Mouse (Mus musculus) kidney, embryonic 16.5 days (tissue): ENCODE data around the gene Mrpl49. TPM values are rescaled to one million over a fixed set of nuclear protein-coding genes. Genes with fewer than 3 reads are reported as not detected.

ENCODE experiments used
- ATAC-seq: fragments of 200-750 bp; cut with Nextera tagmentation; 2 replicates; pipeline ENCODE4 v1.8.0; 2017; ENCODE audit warnings: moderate TSS enrichment; ENCODE audit not compliant: low FRiP score, low TSS enrichment
- H3K27ac ChIP-seq: fragments of 300-500 bp; sonication (generic); 2 replicates; pipeline ENCODE4 v1.5.1; 2014; ENCODE audit warnings: low read length
- H3K27me3 ChIP-seq: fragments of 300-500 bp; sonication (generic); 2 replicates; pipeline ENCODE4 v1.6.1; 2014; ENCODE audit warnings: low read length, control low read depth, mixed read lengths; ENCODE audit not compliant: insufficient read depth
- H3K36me3 ChIP-seq: fragments of 300-500 bp; sonication (generic); 2 replicates; pipeline ENCODE4 v1.6.1; 2014; ENCODE audit warnings: low read length, control low read depth, mixed read lengths; ENCODE audit not compliant: insufficient read depth
- H3K4me1 ChIP-seq: fragments of 300-500 bp; sonication (generic); 2 replicates; pipeline ENCODE4 v1.6.1; 2014; ENCODE audit warnings: low read length, control low read depth, mixed read lengths; ENCODE audit not compliant: insufficient read depth
- H3K4me2 ChIP-seq: fragments of 300-500 bp; sonication (generic); replicated peaks from 2 replicates; pipeline ENCODE4 v1.6.1; 2014; ENCODE audit warnings: low read depth, low read length
- H3K4me3 ChIP-seq: fragments of 300-500 bp; sonication (generic); 2 replicates; pipeline ENCODE4 v1.5.1; 2014; ENCODE audit warnings: mild to moderate bottlenecking, low read length
- H3K9ac ChIP-seq: fragments of 300-500 bp; sonication (generic); replicated peaks from 2 replicates; pipeline ENCODE4 v1.6.1; 2014; ENCODE audit warnings: low read length
- H3K9me3 ChIP-seq: fragments of 300-500 bp; sonication (generic); 2 replicates; pipeline ENCODE4 v1.6.1; 2016; ENCODE audit warnings: low read length, control low read depth
- WGBS: fragments of 180-500 bp; shearing (Covaris S2); extraction: QIAGEN DNeasy Blood & Tissue Kit; methylation state at CpG from one replicate; pipeline ENCODE4 v1.1.7; 2014; 5-methylcytosine and 5-hydroxymethylcytosine counted together
- polyA plus RNA-seq: library from polyadenylated mRNA; unstranded; fragments of >200 nt; fragmentation: Nextera tagmentation; extraction: Ambion mirVana; gene quantifications from 2 replicates; pipeline ENCODE4 v1.2.1, GENCODE M21; 2015

The Mrpl49 gene
- polyA plus RNA-seq, 1 experiment from 2014 or later, result 87.2 TPM

- peaks cover 25% of the 10 kb centered on the region for H3K4me1 ChIP-seq
- H3K27ac ChIP-seq, result peak within 1 kb of the TSS; percentile 78
- no peaks in the 10 kb centered on the region for H3K9me3 ChIP-seq
- peak within 1 kb of the TSS; percentile 89 for H3K4me2 ChIP-seq
- H3K36me3 ChIP-seq, result peaks cover 27% of the 10 kb centered on the region
- no peaks in the 10 kb centered on the region for H3K27me3 ChIP-seq
- H3K4me3 ChIP-seq, result peak within 1 kb of the TSS; percentile 56
- peak; percentile 95 for ATAC-seq
- peak within 1 kb of the TSS; percentile 66 for H3K9ac ChIP-seq
- WGBS, result 7% methylated on average over 33 of the region's 33 CpGs
Observed at GRCm38 (mm10) chr19:6067724-6068415, 10.3 kb upstream of the Mrpl49 start, which contains the start of gene Tm7sf2. Tm7sf2 (minus strand) TSS chr19:6068373.

- under 1% methylated on average over 30 of the region's 30 CpGs for WGBS
- peaks cover 27% of the 10 kb centered on the region for H3K36me3 ChIP-seq
Observed at GRCm38 (mm10) chr19:6067011-6067723, 9.6 kb upstream of the Mrpl49 start.

GRCm38 (mm10) chr19:6066571-6066970, 9.0 kb upstream of the Mrpl49 start:
- Histone ChIP-seq H3K4me1 (peaks cover 37% of the 10 kb centered on the region), H3K27ac (peak overlapping the region; percentile 69; the same call in 1 of the 2 replicates), H3K4me2 (peak overlapping the region; percentile 89), H3K27me3 (no peaks in the 10 kb centered on the region), H3K9ac (peak overlapping the region; percentile 66), H3K4me3 (peak overlapping the region; percentile 56), H3K36me3 (peaks cover 27% of the 10 kb centered on the region), H3K9me3 (no peaks in the 10 kb centered on the region)
- 40% methylated on average over 5 of the region's 5 CpGs for WGBS
- no peak for ATAC-seq

More at GRCm38 (mm10) chr19:6067011-6067723, 9.6 kb upstream of the Mrpl49 start:
- ATAC-seq, result peak; percentile 52
- H3K9ac ChIP-seq, result peak overlapping the region; percentile 66
- H3K4me2 ChIP-seq, result peak overlapping the region; percentile 89
- H3K9me3 ChIP-seq, result no peaks in the 10 kb centered on the region
- H3K27ac ChIP-seq, result peak overlapping the region; percentile 69
- no peaks in the 10 kb centered on the region for H3K27me3 ChIP-seq
- H3K4me1 ChIP-seq, result peaks cover 33% of the 10 kb centered on the region
- peak overlapping the region; percentile 56 for H3K4me3 ChIP-seq

- Histone ChIP-seq H3K4me1 (peaks cover 44% of the 10 kb centered on the region), H3K4me3 (no peak overlapping the region), H3K4me2 (peak overlapping the region; percentile 100), H3K27ac (no peak overlapping the region), H3K9me3 (no peaks in the 10 kb centered on the region), H3K9ac (no peak overlapping the region), H3K36me3 (peaks cover 10% of the 10 kb centered on the region), H3K27me3 (no peaks in the 10 kb centered on the region)
- ATAC-seq, result no peak
- WGBS, result 86% methylated on average over 6 of the region's 6 CpGs
Observed at GRCm38 (mm10) chr19:6063081-6063480, 5.5 kb upstream of the Mrpl49 start.

GRCm38 (mm10) chr19:6062418-6062817, 4.8 kb upstream of the Mrpl49 start:
- ATAC-seq, result no peak
- Histone ChIP-seq H3K4me1 (peaks cover 39% of the 10 kb centered on the region), H3K36me3 (peaks cover 10% of the 10 kb centered on the region), H3K27me3 (no peaks in the 10 kb centered on the region), H3K27ac (peak overlapping the region; percentile 97), H3K4me3 (peak overlapping the region; percentile 94), H3K4me2 (peak overlapping the region; percentile 100), H3K9ac (peak overlapping the region; percentile 97), H3K9me3 (no peaks in the 10 kb centered on the region)
- 39% methylated on average over 5 of the region's 5 CpGs for WGBS

- H3K36me3 ChIP-seq, result peaks cover 10% of the 10 kb centered on the region
- peak overlapping the region; percentile 94 for H3K4me3 ChIP-seq
- peaks cover 35% of the 10 kb centered on the region for H3K4me1 ChIP-seq
- ATAC-seq, result peak; percentile 5; the same call in 1 of the 2 replicates
- under 1% methylated on average over 44 of the region's 44 CpGs for WGBS
- no peaks in the 10 kb centered on the region for H3K9me3 ChIP-seq
- H3K27ac ChIP-seq, result peak overlapping the region; percentile 97
- H3K27me3 ChIP-seq, result no peaks in the 10 kb centered on the region
- peak overlapping the region; percentile 100 for H3K4me2 ChIP-seq
- peak overlapping the region; percentile 97 for H3K9ac ChIP-seq
Observed at GRCm38 (mm10) chr19:6061641-6062302, 4.2 kb upstream of the Mrpl49 start.

- H3K4me3 ChIP-seq, result peak within 1 kb of the TSS; percentile 94
- peaks cover 37% of the 10 kb centered on the region for H3K4me1 ChIP-seq
- peak; percentile 76 for ATAC-seq
- no peaks in the 10 kb centered on the region for H3K27me3 ChIP-seq
- H3K36me3 ChIP-seq, result peaks cover 10% of the 10 kb centered on the region
- peak within 1 kb of the TSS; percentile 97 for H3K9ac ChIP-seq
- under 1% methylated on average over 58 of the region's 58 CpGs for WGBS
- no peaks in the 10 kb centered on the region for H3K9me3 ChIP-seq
- peak within 1 kb of the TSS; percentile 97 for H3K27ac ChIP-seq
- H3K4me2 ChIP-seq, result peak within 1 kb of the TSS; percentile 100
Observed at GRCm38 (mm10) chr19:6061021-6061533, 3.5 kb upstream of the Mrpl49 start, which contains the start of gene Znhit2. Znhit2 (plus strand) TSS chr19:6061192.

- Histone ChIP-seq H3K27ac (no peak overlapping the region), H3K9ac (peak overlapping the region; percentile 88)
- ATAC-seq, result no peak
Observed at GRCm38 (mm10) chr19:6058966-6059365, 1.4 kb upstream of the Mrpl49 start.

GRCm38 (mm10) chr19:6058513-6058912, 928 bp upstream of the Mrpl49 start:
- Histone ChIP-seq H3K36me3 (peaks cover 30% of the 10 kb centered on the region), H3K4me3 (peak overlapping the region; percentile 97), H3K9ac (peak overlapping the region; percentile 88), H3K27ac (0 out of 2 replicates have a peak overlapping the region, but pooled peaks have one; percentile 64), H3K4me2 (peak overlapping the region; percentile 85), H3K27me3 (no peaks in the 10 kb centered on the region), H3K4me1 (peaks cover 40% of the 10 kb centered on the region), H3K9me3 (no peaks in the 10 kb centered on the region)
- ATAC-seq, result no peak
- 34% methylated on average over 5 of the region's 5 CpGs for WGBS

More at GRCm38 (mm10) chr19:6058966-6059365, 1.4 kb upstream of the Mrpl49 start:
- H3K4me2 ChIP-seq, result peak overlapping the region; percentile 85
- no peaks in the 10 kb centered on the region for H3K9me3 ChIP-seq
- peaks cover 25% of the 10 kb centered on the region for H3K36me3 ChIP-seq
- peak overlapping the region; percentile 97 for H3K4me3 ChIP-seq
- peaks cover 40% of the 10 kb centered on the region for H3K4me1 ChIP-seq
- WGBS, result 75% methylated on average over 5 of the region's 5 CpGs
- H3K27me3 ChIP-seq, result no peaks in the 10 kb centered on the region
